Mouse (Mus musculus) cortical plate, adult 2 months (tissue): Measurements from ENCODE around the gene Cpz.

Experiments used
- CTCF ChIP-seq: fragments of 200-500 bp; IDR thresholded peaks from 2 replicates; pipeline ENCODE4 v1.5.1; 2011; ENCODE audit warnings: mild to moderate bottlenecking, control low read depth, low read length; ENCODE audit not compliant: insufficient read depth; ENCODE audit errors: extremely low read depth
- POLR2A ChIP-seq: fragments of 200-500 bp; IDR thresholded peaks from 2 replicates; pipeline ENCODE4 v1.6.1; 2011; ENCODE audit warnings: mild to moderate bottlenecking, low read length, control low read depth; ENCODE audit not compliant: insufficient read depth; ENCODE audit errors: extremely low read depth

GRCm38 (mm10) chr5:35495989-35496388, 29.5 kb downstream of the Cpz start:
- no peak for TF ChIP-seq POLR2A
- TF ChIP-seq CTCF, result no peak
